Mouse (Mus musculus): ENCODE measurements around the gene Ankle2. TPM values are rescaled to one million over a fixed set of nuclear protein-coding genes. Genes with fewer than 3 reads are reported as not detected.

The Ankle2 gene
- polyA plus RNA-seq, 1 experiment = 21.0 TPM

DNA sequence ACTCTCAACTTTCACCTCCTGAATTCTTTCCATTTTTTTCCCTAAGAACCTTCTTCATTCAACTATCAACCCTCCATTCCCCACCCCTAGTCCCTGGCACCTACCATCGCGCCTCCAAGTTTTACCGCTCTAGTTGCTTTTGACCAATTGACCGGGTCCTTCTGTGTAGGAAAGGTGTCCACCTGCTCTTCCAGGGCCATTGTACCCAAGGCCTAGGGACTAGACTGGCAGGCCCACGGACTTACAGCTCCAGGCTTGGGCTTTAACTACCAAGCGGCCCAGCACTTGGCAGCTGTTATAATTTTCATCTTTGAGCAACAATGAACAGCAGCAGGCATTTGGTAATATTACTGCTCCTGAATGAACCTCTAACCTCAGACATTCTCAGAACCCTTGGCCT is 39.4 kb downstream of the Ankle2 start:
- TF ChIP-seq POLR2A (IDR thresholded peaks at IDR 0.05; ENCODE audit: borderline replicate concordance, control insufficient read depth, low read depth, low read length) (no peak), CTCF (IDR thresholded peaks at IDR 0.05; ENCODE audit: control insufficient read depth, insufficient read depth, low read length) (no peak)
- H3K27ac ChIP-seq (ENCODE audit: control insufficient read depth, insufficient read depth, low read depth, low read length, poor library complexity) = no peak overlapping the region
- no peak overlapping the region for H3K4me3 ChIP-seq (replicated peaks; ENCODE audit: control insufficient read depth, low read depth, low read length)
- H3K4me1 ChIP-seq (ENCODE audit: control insufficient read depth, insufficient read depth, low read length) = no peaks in the 10 kb centered on the region; the same call in 1 of the 2 replicates
- WGBS = 93% methylated on average over 6 of the region's 6 CpGs

DNA sequence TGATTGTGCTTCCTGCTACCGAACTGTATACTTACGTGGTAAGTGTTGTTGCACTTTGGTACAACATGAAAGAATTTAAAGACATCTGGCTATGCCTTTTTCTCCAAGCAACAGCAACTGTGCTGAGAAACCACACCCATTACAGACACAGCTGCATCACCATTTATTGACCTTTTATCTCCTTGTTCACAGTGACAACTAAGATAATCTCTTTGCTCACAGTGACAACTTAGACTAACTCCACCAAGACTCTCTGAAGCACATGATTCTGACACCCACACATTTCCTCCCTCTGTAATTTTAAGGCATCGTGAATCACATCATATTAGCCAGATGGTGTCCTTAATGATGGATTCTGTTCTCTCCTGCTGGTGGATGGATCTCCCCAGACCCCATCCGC is 43.3 kb downstream of the Ankle2 start:
- Histone ChIP-seq H3K4me1 (ENCODE audit: control insufficient read depth, insufficient read depth, low read length) (no peaks in the 10 kb centered on the region), H3K4me3 (replicated peaks; ENCODE audit: control insufficient read depth, low read depth, low read length) (no peak overlapping the region), H3K27ac (ENCODE audit: control insufficient read depth, insufficient read depth, low read depth, low read length, poor library complexity) (no peak overlapping the region)
- WGBS = 78% methylated on average over 4 of the region's 4 CpGs
- no peak for TF ChIP-seq CTCF (IDR thresholded peaks at IDR 0.05; ENCODE audit: control insufficient read depth, insufficient read depth, low read length)
- no peak for TF ChIP-seq POLR2A (IDR thresholded peaks at IDR 0.05; ENCODE audit: borderline replicate concordance, control insufficient read depth, low read depth, low read length)

DNA sequence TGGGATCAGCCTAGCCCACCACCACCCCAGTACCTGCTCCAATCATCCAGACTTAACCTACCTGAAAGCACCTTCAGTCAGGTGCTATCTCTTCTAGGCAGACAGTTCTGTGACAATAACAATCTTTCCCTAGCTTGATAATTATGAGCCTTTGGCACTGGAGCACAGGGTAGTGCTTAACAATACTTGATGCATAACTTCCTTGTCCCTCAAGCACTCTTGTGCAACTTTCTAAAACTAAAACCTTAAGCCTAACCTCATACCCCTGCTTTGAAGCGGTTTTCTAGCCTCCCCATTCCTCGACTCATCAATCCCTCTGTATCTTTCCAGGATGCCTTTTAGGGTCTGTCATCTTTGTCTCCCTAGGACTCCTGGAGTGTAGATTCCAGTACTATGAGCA is 44.0 kb downstream of the Ankle2 start:
- no peak overlapping the region for H3K4me3 ChIP-seq (replicated peaks; ENCODE audit: control insufficient read depth, low read depth, low read length)
- WGBS = 62% methylated on average over 2 of the region's 2 CpGs
- TF ChIP-seq POLR2A (IDR thresholded peaks at IDR 0.05; ENCODE audit: borderline replicate concordance, control insufficient read depth, low read depth, low read length) (no peak), CTCF (IDR thresholded peaks at IDR 0.05; ENCODE audit: control insufficient read depth, insufficient read depth, low read length) (no peak)
- H3K27ac ChIP-seq (ENCODE audit: control insufficient read depth, insufficient read depth, low read depth, low read length, poor library complexity) = no peak overlapping the region
- no peaks in the 10 kb centered on the region for H3K4me1 ChIP-seq (ENCODE audit: control insufficient read depth, insufficient read depth, low read length)

DNA sequence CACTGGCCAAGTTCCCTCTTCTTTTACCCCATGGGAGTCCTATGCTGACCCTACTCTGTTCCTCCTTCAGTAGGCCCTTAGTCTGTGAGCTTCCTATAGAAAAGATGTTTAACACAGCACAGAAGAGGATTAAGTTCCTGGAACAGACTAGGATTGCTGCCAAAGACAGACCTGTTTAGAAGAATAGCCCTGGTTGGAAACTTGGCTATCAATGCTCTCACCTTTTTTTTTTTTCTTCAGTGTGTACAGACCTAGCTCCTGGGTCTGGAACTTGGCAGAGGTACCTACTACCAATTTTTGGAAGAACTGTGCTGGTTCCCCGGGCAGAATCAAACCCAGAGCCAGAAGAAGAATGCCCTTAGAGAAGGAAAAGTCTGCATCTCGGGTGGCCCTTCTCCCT is 45.6 kb downstream of the Ankle2 start:
- Histone ChIP-seq H3K4me1 (ENCODE audit: control insufficient read depth, insufficient read depth, low read length) (no peaks in the 10 kb centered on the region), H3K27ac (ENCODE audit: control insufficient read depth, insufficient read depth, low read depth, low read length, poor library complexity) (no peak overlapping the region), H3K4me3 (replicated peaks; ENCODE audit: control insufficient read depth, low read depth, low read length) (no peak overlapping the region)
- no peak for TF ChIP-seq CTCF (IDR thresholded peaks at IDR 0.05; ENCODE audit: control insufficient read depth, insufficient read depth, low read length)
- TF ChIP-seq POLR2A (IDR thresholded peaks at IDR 0.05; ENCODE audit: borderline replicate concordance, control insufficient read depth, low read depth, low read length) = no peak
- 75% methylated on average over 2 of the region's 2 CpGs for WGBS

DNA sequence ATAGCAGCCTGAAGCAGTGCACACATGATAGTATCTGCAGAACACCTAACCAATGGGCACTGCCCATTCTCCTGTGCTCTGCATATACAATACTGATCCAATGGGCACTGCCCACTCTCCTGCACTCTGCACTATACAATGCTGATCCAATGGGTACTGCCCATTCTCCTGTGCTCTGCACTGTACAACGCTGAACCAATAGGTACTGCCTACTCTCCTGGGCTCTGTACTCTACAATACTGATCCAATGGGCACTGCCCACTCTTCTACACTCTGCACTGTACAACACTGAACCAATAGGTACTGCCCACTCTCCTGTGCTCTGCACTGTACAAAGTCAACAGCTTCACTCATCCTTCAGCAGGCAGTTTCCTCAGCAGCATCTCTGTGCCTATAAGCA is 46.1 kb downstream of the Ankle2 start:
- WGBS = 89% methylated on average over 1 of the region's 1 CpGs

DNA sequence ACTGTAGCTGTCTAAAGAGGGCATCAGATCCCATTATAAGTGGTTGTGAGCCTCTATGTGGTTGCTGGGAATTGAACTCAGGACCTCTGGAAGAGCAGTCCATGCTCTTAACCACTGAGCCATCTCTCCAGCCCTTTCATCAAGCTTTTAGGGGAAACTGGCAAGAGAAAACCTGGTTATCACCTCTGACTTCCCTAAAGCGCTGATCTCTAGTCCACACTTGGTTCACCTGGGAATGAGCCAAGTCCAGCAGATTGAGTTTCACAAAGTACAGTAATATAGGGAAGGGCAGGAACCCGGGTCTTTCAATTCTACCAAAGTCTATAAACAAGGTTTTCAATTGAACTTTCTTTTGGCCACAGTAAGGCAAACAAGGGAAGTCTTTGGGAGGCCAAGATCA is 51.2 kb downstream of the Ankle2 start:
- Histone ChIP-seq H3K4me3 (replicated peaks; ENCODE audit: control insufficient read depth, low read depth, low read length) (no peak overlapping the region), H3K27ac (ENCODE audit: control insufficient read depth, insufficient read depth, low read depth, low read length, poor library complexity) (no peak overlapping the region), H3K4me1 (ENCODE audit: control insufficient read depth, insufficient read depth, low read length) (no peaks in the 10 kb centered on the region; the same call in 1 of the 2 replicates)
- WGBS = 67% methylated on average over 2 of the region's 2 CpGs
- TF ChIP-seq POLR2A (IDR thresholded peaks at IDR 0.05; ENCODE audit: borderline replicate concordance, control insufficient read depth, low read depth, low read length) = no peak

More for the DNA sequence above, 46.1 kb downstream of the Ankle2 start:
- Histone ChIP-seq H3K27ac (ENCODE audit: control insufficient read depth, insufficient read depth, low read depth, low read length, poor library complexity) (no peak overlapping the region), H3K4me3 (replicated peaks; ENCODE audit: control insufficient read depth, low read depth, low read length) (no peak overlapping the region), H3K4me1 (ENCODE audit: control insufficient read depth, insufficient read depth, low read length) (no peaks in the 10 kb centered on the region)
- TF ChIP-seq POLR2A (IDR thresholded peaks at IDR 0.05; ENCODE audit: borderline replicate concordance, control insufficient read depth, low read depth, low read length) (no peak), CTCF (IDR thresholded peaks at IDR 0.05; ENCODE audit: control insufficient read depth, insufficient read depth, low read length) (no peak)

DNA sequence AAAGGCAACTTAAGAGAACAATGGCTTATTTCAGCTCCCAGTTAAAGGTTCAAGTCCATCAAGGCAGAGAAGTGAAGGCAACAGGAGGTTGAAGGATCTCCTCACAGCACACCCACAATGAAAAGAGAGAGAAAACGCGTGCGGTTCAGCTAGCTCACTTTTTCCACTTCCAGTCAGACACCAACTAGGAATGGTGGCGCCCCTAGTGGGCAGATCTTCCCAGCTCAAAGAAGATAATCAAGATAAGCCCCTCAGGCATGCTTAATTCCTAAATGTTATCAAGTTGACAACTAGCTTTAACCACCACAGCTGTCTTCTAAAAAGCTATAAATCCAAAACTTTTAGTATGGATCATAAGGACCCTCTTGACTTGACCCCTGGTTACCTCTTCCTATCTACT is 53.7 kb downstream of the Ankle2 start:
- H3K4me3 ChIP-seq (replicated peaks; ENCODE audit: control insufficient read depth, low read depth, low read length) = peak overlapping the region; percentile 15
- WGBS = 5% methylated on average over 4 of the region's 4 CpGs
- H3K27ac ChIP-seq (ENCODE audit: control insufficient read depth, insufficient read depth, low read depth, low read length, poor library complexity) = no peak overlapping the region

DNA sequence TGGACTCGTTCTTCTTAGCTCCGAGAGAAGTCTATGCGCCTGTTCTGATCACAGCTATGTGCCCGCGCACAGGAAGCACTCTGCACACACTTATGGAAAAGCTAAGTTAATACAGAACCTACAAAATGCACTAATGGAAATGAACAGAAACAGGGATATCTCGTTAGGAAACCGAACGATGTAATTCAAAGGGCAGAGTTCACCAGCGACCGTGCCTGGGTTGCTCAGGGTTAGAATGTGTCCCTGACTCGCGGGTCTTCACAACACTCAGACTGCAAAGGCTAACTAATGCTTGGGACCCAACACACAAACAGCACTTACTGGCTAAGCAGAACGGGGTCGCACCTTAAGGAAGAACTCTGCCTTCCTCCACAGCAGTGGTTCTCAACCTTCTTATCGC is 54.4 kb downstream of the Ankle2 start:
- peak overlapping the region; percentile 67 for H3K4me3 ChIP-seq (replicated peaks; ENCODE audit: control insufficient read depth, low read depth, low read length)
- TF ChIP-seq CTCF (IDR thresholded peaks at IDR 0.05; ENCODE audit: control insufficient read depth, insufficient read depth, low read length) = no peak
- TF ChIP-seq POLR2A (IDR thresholded peaks at IDR 0.05; ENCODE audit: borderline replicate concordance, control insufficient read depth, low read depth, low read length) = no peak
- WGBS = 0% methylated on average over 15 of the region's 15 CpGs
- no peaks in the 10 kb centered on the region; the same call in 1 of the 2 replicates for H3K4me1 ChIP-seq (ENCODE audit: control insufficient read depth, insufficient read depth, low read length)
- no peak overlapping the region for H3K27ac ChIP-seq (ENCODE audit: control insufficient read depth, insufficient read depth, low read depth, low read length, poor library complexity)

More for the DNA sequence above, 53.7 kb downstream of the Ankle2 start:
- TF ChIP-seq POLR2A (IDR thresholded peaks at IDR 0.05; ENCODE audit: borderline replicate concordance, control insufficient read depth, low read depth, low read length) (no peak), CTCF (IDR thresholded peaks at IDR 0.05; ENCODE audit: control insufficient read depth, insufficient read depth, low read length) (peak; percentile 69)
- H3K4me1 ChIP-seq (ENCODE audit: control insufficient read depth, insufficient read depth, low read length) = no peaks in the 10 kb centered on the region; the same call in 1 of the 2 replicates
